Mouse (Mus musculus) forebrain, embryonic 13.5 days (tissue): Measurements from ENCODE around the gene Lyg1. TPM values are rescaled to one million over a fixed set of nuclear protein-coding genes. Genes with fewer than 3 reads are reported as not detected.

Experiments used
- ATAC-seq: fragments of 200-750 bp; cut with Nextera tagmentation; 2 replicates; pipeline ENCODE4 v1.8.0; 2017
- H3K27ac ChIP-seq: fragments of 300-500 bp; sonication (generic); 2 replicates; pipeline ENCODE4 v1.5.1; 2015; ENCODE audit warnings: inconsistent platforms, mild to moderate bottlenecking, moderate library complexity
- H3K27me3 ChIP-seq: fragments of 300-500 bp; sonication (generic); 2 replicates; pipeline ENCODE4 v1.6.1; 2015; ENCODE audit warnings: mild to moderate bottlenecking, inconsistent platforms
- H3K36me3 ChIP-seq: fragments of 300-500 bp; sonication (generic); 2 replicates; pipeline ENCODE4 v1.6.1; 2015; ENCODE audit warnings: mild to moderate bottlenecking, inconsistent platforms; ENCODE audit not compliant: poor library complexity, severe bottlenecking
- H3K4me1 ChIP-seq: fragments of 300-500 bp; sonication (generic); 2 replicates; pipeline ENCODE4 v1.6.1; 2015; ENCODE audit warnings: inconsistent platforms
- H3K4me2 ChIP-seq: fragments of 300-500 bp; sonication (generic); 2 replicates; pipeline ENCODE4 v1.6.1; 2015; ENCODE audit warnings: inconsistent platforms, mild to moderate bottlenecking, moderate library complexity
- H3K4me3 ChIP-seq: fragments of 300-500 bp; sonication (generic); 2 replicates; pipeline ENCODE4 v1.5.1; 2015; ENCODE audit warnings: mild to moderate bottlenecking, inconsistent platforms
- H3K9ac ChIP-seq: fragments of 300-500 bp; sonication (generic); 2 replicates; pipeline ENCODE4 v1.6.1; 2015; ENCODE audit warnings: mild to moderate bottlenecking, inconsistent platforms
- H3K9me3 ChIP-seq: fragments of 300-500 bp; sonication (generic); replicated peaks from 2 replicates; pipeline ENCODE4 v1.6.1; 2016; ENCODE audit warnings: inconsistent platforms
- WGBS: fragments of 180-500 bp; shearing (Covaris S2); methylation state at CpG from one replicate; pipeline ENCODE4 v1.1.7; 2015; 5-methylcytosine and 5-hydroxymethylcytosine counted together
- polyA plus RNA-seq: library from polyadenylated mRNA; unstranded; fragments of >200 nt; fragmentation: Nextera tagmentation; extraction: Ambion mirVana; gene quantifications from 2 replicates; pipeline ENCODE4 v1.2.1, GENCODE M21; 2015

The Lyg1 gene
- polyA plus RNA-seq, 1 experiment from 2014 or later: not detected

GRCm38 (mm10) chr1:37925971-37926370, 31.6 kb downstream of the Lyg1 start:
- 80% methylated on average over 8 of the region's 8 CpGs for WGBS
- no peak for ATAC-seq
- Histone ChIP-seq H3K4me2 (no peak overlapping the region), H3K9me3 (no peaks in the 10 kb centered on the region), H3K27me3 (no peaks in the 10 kb centered on the region), H3K9ac (no peak overlapping the region), H3K4me1 (no peaks in the 10 kb centered on the region), H3K27ac (no peak overlapping the region), H3K4me3 (no peak overlapping the region), H3K36me3 (no peaks in the 10 kb centered on the region)

GRCm38 (mm10) chr1:37922536-37922935, 35.0 kb downstream of the Lyg1 start:
- Histone ChIP-seq H3K27me3 (no peaks in the 10 kb centered on the region), H3K9ac (no peak overlapping the region), H3K36me3 (no peaks in the 10 kb centered on the region), H3K4me1 (no peaks in the 10 kb centered on the region), H3K9me3 (no peaks in the 10 kb centered on the region), H3K27ac (no peak overlapping the region), H3K4me2 (no peak overlapping the region), H3K4me3 (no peak overlapping the region)
- ATAC-seq: no peak
- WGBS: 60% methylated on average over 8 of the region's 8 CpGs

GRCm38 (mm10) chr1:37918096-37918495, 39.5 kb downstream of the Lyg1 start:
- Histone ChIP-seq H3K4me1 (no peaks in the 10 kb centered on the region), H3K36me3 (no peaks in the 10 kb centered on the region), H3K4me3 (no peak overlapping the region), H3K9ac (no peak overlapping the region), H3K4me2 (no peak overlapping the region), H3K27me3 (0 out of 2 replicates have a peak, but pooled peaks cover 2% of the 10 kb centered on the region), H3K27ac (no peak overlapping the region), H3K9me3 (no peaks in the 10 kb centered on the region)
- ATAC-seq: no peak
- WGBS: 82% methylated on average over 6 of the region's 6 CpGs

GRCm38 (mm10) chr1:37917666-37918065, 39.9 kb downstream of the Lyg1 start:
- no peak overlapping the region for H3K4me3 ChIP-seq
- 0 out of 2 replicates have a peak, but pooled peaks cover 2% of the 10 kb centered on the region for H3K27me3 ChIP-seq
- no peaks in the 10 kb centered on the region for H3K4me1 ChIP-seq
- H3K36me3 ChIP-seq: no peaks in the 10 kb centered on the region
- no peaks in the 10 kb centered on the region for H3K9me3 ChIP-seq
- no peak overlapping the region for H3K27ac ChIP-seq
- ATAC-seq: no peak
- H3K4me2 ChIP-seq: no peak overlapping the region
- H3K9ac ChIP-seq: no peak overlapping the region
- WGBS: 68% methylated on average over 13 of the region's 13 CpGs

- H3K27me3 ChIP-seq: 0 out of 2 replicates have a peak, but pooled peaks cover 2% of the 10 kb centered on the region
- H3K4me1 ChIP-seq: no peaks in the 10 kb centered on the region
- H3K4me2 ChIP-seq: no peak within 1 kb of the TSS
- H3K9ac ChIP-seq: no peak within 1 kb of the TSS
- H3K27ac ChIP-seq: no peak within 1 kb of the TSS
- 45% methylated on average over 5 of the region's 5 CpGs for WGBS
- H3K36me3 ChIP-seq: no peaks in the 10 kb centered on the region
- H3K9me3 ChIP-seq: no peaks in the 10 kb centered on the region
- H3K4me3 ChIP-seq: no peak within 1 kb of the TSS
- ATAC-seq: no peak
These were observed 41.2 kb downstream of the Lyg1 start, which contains the start of gene Lyg2 for GRCm38 (mm10) chr1:37916393-37916792. Gene Lyg2, minus strand, starts transcription at chr1:37916493.

GRCm38 (mm10) chr1:37912751-37913150, 44.8 kb downstream of the Lyg1 start:
- WGBS: 79% methylated on average over 2 of the region's 2 CpGs
- no peak overlapping the region for H3K9ac ChIP-seq
- H3K4me2 ChIP-seq: no peak overlapping the region
- no peak for ATAC-seq
- H3K9me3 ChIP-seq: no peaks in the 10 kb centered on the region
- H3K4me1 ChIP-seq: no peaks in the 10 kb centered on the region
- H3K27me3 ChIP-seq: 0 out of 2 replicates have a peak, but pooled peaks cover 2% of the 10 kb centered on the region
- H3K4me3 ChIP-seq: no peak overlapping the region
- H3K36me3 ChIP-seq: no peaks in the 10 kb centered on the region
- H3K27ac ChIP-seq: no peak overlapping the region

- Histone ChIP-seq H3K27me3 (no peaks in the 10 kb centered on the region), H3K9ac (no peak overlapping the region), H3K36me3 (peaks cover 23% of the 10 kb centered on the region), H3K9me3 (no peaks in the 10 kb centered on the region), H3K4me1 (no peaks in the 10 kb centered on the region), H3K4me2 (no peak overlapping the region), H3K27ac (no peak overlapping the region), H3K4me3 (no peak overlapping the region)
- WGBS: 38% methylated on average over 6 of the region's 6 CpGs
- no peak for ATAC-seq
These were observed 54.4 kb downstream of the Lyg1 start for GRCm38 (mm10) chr1:37903178-37903577.

GRCm38 (mm10) chr1:37900288-37900687, 57.3 kb downstream of the Lyg1 start:
- no peaks in the 10 kb centered on the region for H3K27me3 ChIP-seq

GRCm38 (mm10) chr1:37899816-37900215, 57.7 kb downstream of the Lyg1 start:
- Histone ChIP-seq H3K4me3 (no peak overlapping the region), H3K9me3 (no peaks in the 10 kb centered on the region), H3K36me3 (peaks cover 53% of the 10 kb centered on the region), H3K9ac (no peak overlapping the region), H3K4me2 (no peak overlapping the region), H3K4me1 (no peaks in the 10 kb centered on the region), H3K27me3 (no peaks in the 10 kb centered on the region), H3K27ac (no peak overlapping the region)
- WGBS: 88% methylated on average over 4 of the region's 4 CpGs
- ATAC-seq: no peak

More at GRCm38 (mm10) chr1:37900288-37900687, 57.3 kb downstream of the Lyg1 start:
- no peaks in the 10 kb centered on the region for H3K4me1 ChIP-seq
- no peak for ATAC-seq
- H3K27ac ChIP-seq: no peak overlapping the region
- H3K9ac ChIP-seq: no peak overlapping the region
- no peak overlapping the region for H3K4me3 ChIP-seq
- WGBS: 64% methylated on average over 6 of the region's 6 CpGs
- no peak overlapping the region for H3K4me2 ChIP-seq
- H3K36me3 ChIP-seq: peaks cover 49% of the 10 kb centered on the region
- H3K9me3 ChIP-seq: no peaks in the 10 kb centered on the region

Other genes with a start within 250 kb of the Lyg1 start
- gene 2010300C02Rik, start 237.7 kb downstream of the Lyg1 start, polyA plus RNA-seq: 0.62 and 1.4 TPM in 2 replicates
- gene Tsga10, start 91.3 kb downstream of the Lyg1 start, polyA plus RNA-seq: 18.9 and 21.3 TPM in 2 replicates
- gene Lipt1, start 86.0 kb downstream of the Lyg1 start, polyA plus RNA-seq: 7.1 and 8.0 TPM in 2 replicates
- 17.9 and 19.3 TPM in 2 replicates for gene Mitd1, start 67.3 kb downstream of the Lyg1 start, polyA plus RNA-seq
- 249 and 253 TPM in 2 replicates for gene Mrpl30, start 67.3 kb downstream of the Lyg1 start, polyA plus RNA-seq
- not detected in 2 replicates for gene Lyg2, start 41.3 kb downstream of the Lyg1 start, polyA plus RNA-seq
- 162 and 167 TPM in 2 replicates for gene Txndc9, start 40.1 kb upstream of the Lyg1 start, polyA plus RNA-seq
- 27.7 and 28.9 TPM in 2 replicates for gene Eif5b, start 40.3 kb upstream of the Lyg1 start, polyA plus RNA-seq
- gene Rev1, start 172.0 kb upstream of the Lyg1 start, polyA plus RNA-seq: 41.3 and 43.1 TPM in 2 replicates